Comparison of ENCODE assay signal across 7 mouse cellular contexts in genomic region chr11:116101931-116102381, GRCm38 (mm10). TPM values are rescaled to one million over a fixed set of nuclear protein-coding genes. Genes with fewer than 3 reads are reported as not detected.
A peak's percentile ranks its signal among the peaks of the same experiment; 100 is the strongest.
DNase-seq lines count a peak whose midpoint lies in the region; ATAC-seq and TF ChIP-seq lines count a peak whose summit lies in the region.

No protein-coding gene starts in this region.

- H3K4me2 ChIP-seq in kidney, embryonic 14.5 days (replicated peaks; ENCODE audit: low read depth, low read length), result peak overlapping the region; percentile 17; the same call in 1 of the 2 replicates

- H3K27ac ChIP-seq in cortical plate, adult 2 months (ENCODE audit: insufficient read depth, low read length), result peak overlapping the region; percentile 84
- peak overlapping the region; percentile 89 for H3K27ac ChIP-seq in heart, embryonic 10.5 days
- H3K27ac ChIP-seq in kidney, embryonic 14.5 days (ENCODE audit: low read depth, low read length), result peak overlapping the region; percentile 83; the same call in 1 of the 2 replicates

- ATAC-seq in kidney, embryonic 14.5 days (ENCODE audit: low FRiP score, low TSS enrichment), result no peak

- no peaks in the 10 kb centered on the region; the same call in 1 of the 2 replicates for H3K4me1 ChIP-seq in cortical plate, adult 2 months (ENCODE audit: control insufficient read depth, insufficient read depth, low read length)
- H3K4me1 ChIP-seq in heart, embryonic 10.5 days, result peaks cover 83% of the 10 kb centered on the region
- H3K4me1 ChIP-seq in kidney, embryonic 14.5 days (ENCODE audit: control insufficient read depth, insufficient read depth, low read length), result peaks cover 44% of the 10 kb centered on the region

- DNase-seq in MN1 (ENCODE audit: low spot score), result peak; percentile 44
- DNase-seq in heart, embryonic 10.5 days (ENCODE audit: low spot score), result no peak
- DNase-seq in lung, postnatal 36 days, result peak; percentile 65
- DNase-seq in T-cell, adult 2 months (ENCODE audit: low spot score), result no peak
- DNase-seq in adrenal gland, postnatal 25 days, result no peak

- no peak for TF ChIP-seq POLR2A in cortical plate, adult 2 months (IDR thresholded peaks at IDR 0.05; ENCODE audit: extremely low read depth, insufficient read depth, low read length)

- H3K36me3 ChIP-seq in heart, embryonic 10.5 days, result peaks cover 10% of the 10 kb centered on the region; the same call in 1 of the 2 replicates
- no peaks in the 10 kb centered on the region for H3K36me3 ChIP-seq in kidney, embryonic 14.5 days (ENCODE audit: control insufficient read depth, insufficient read depth, low read length)

- peaks cover 12% of the 10 kb centered on the region for H3K27me3 ChIP-seq in heart, embryonic 10.5 days (ENCODE audit: insufficient read depth, poor library complexity, severe bottlenecking)
- H3K27me3 ChIP-seq in kidney, embryonic 14.5 days (ENCODE audit: control insufficient read depth, insufficient read depth, low read length), result 0 out of 2 replicates have a peak, but pooled peaks cover 6% of the 10 kb centered on the region

- TF ChIP-seq CTCF in cortical plate, adult 2 months (IDR thresholded peaks at IDR 0.05; ENCODE audit: extremely low read depth, insufficient read depth, low read length), result no peak

- no peak overlapping the region; the same call in 1 of the 2 replicates for H3K9ac ChIP-seq in kidney, embryonic 14.5 days (ENCODE audit: low read depth, low read length)

- H3K4me3 ChIP-seq in cortical plate, adult 2 months (ENCODE audit: insufficient read depth, low read length), result no peak overlapping the region
- 0 out of 2 replicates have a peak overlapping the region, but pooled peaks have one; percentile 0 for H3K4me3 ChIP-seq in heart, embryonic 10.5 days
- no peak overlapping the region for H3K4me3 ChIP-seq in kidney, embryonic 14.5 days (ENCODE audit: low read length)

- no peaks in the 10 kb centered on the region for H3K9me3 ChIP-seq in heart, embryonic 10.5 days
- no peaks in the 10 kb centered on the region for H3K9me3 ChIP-seq in kidney, embryonic 14.5 days (ENCODE audit: control insufficient read depth, low read length)

- WGBS in heart, embryonic 10.5 days, result 38% methylated on average over 11 of the region's 11 CpGs
- WGBS in kidney, embryonic 14.5 days, result 41% methylated on average over 11 of the region's 11 CpGs

RNA-seq across cellular contexts. Expression of gene Wbp2, which starts 15.2 kb away (rescaled TPM):
- 438 and 447 TPM in 2 replicates for polyA plus RNA-seq in cortical plate, adult 2 months (2012; rRNA removed)
- 122 and 158 TPM in 2 replicates for polyA plus RNA-seq in heart, embryonic 10.5 days (2016; fragmentation: Nextera tagmentation; extraction: Ambion mirVana)
- polyA plus RNA-seq in kidney, embryonic 14.5 days (2014; fragmentation: Nextera tagmentation; extraction: Ambion mirVana), result 55.2 and 80.2 TPM in 2 replicates
- total RNA-seq in adrenal gland, postnatal 25 days (2021), result 189 and 195 TPM in 2 replicates

RNA-seq across cellular contexts. Expression of gene Unc13d, which starts 24.2 kb away (rescaled TPM):
- 0.96 and 1.3 TPM in 2 replicates for polyA plus RNA-seq in cortical plate, adult 2 months (2012; rRNA removed)
- polyA plus RNA-seq in heart, embryonic 10.5 days (2016; fragmentation: Nextera tagmentation; extraction: Ambion mirVana), result 6.1 and 7.2 TPM in 2 replicates
- polyA plus RNA-seq in kidney, embryonic 14.5 days (2014; fragmentation: Nextera tagmentation; extraction: Ambion mirVana), result 1.3 and 1.5 TPM in 2 replicates
- total RNA-seq in adrenal gland, postnatal 25 days (2021), result 0.24 and 0.79 TPM in 2 replicates

RNA-seq across cellular contexts. Expression of gene Trim47, which starts 25.1 kb away (rescaled TPM):
- 5.5 and 6.2 TPM in 2 replicates for polyA plus RNA-seq in cortical plate, adult 2 months (2012; rRNA removed)
- 25.9 and 38.7 TPM in 2 replicates for polyA plus RNA-seq in heart, embryonic 10.5 days (2016; fragmentation: Nextera tagmentation; extraction: Ambion mirVana)
- polyA plus RNA-seq in kidney, embryonic 14.5 days (2014; fragmentation: Nextera tagmentation; extraction: Ambion mirVana), result 12.2 and 12.8 TPM in 2 replicates
- total RNA-seq in adrenal gland, postnatal 25 days (2021), result 17.1 and 20.2 TPM in 2 replicates

RNA-seq across cellular contexts. Expression of gene Trim65, which starts 29.0 kb away (rescaled TPM):
- polyA plus RNA-seq in cortical plate, adult 2 months (2012; rRNA removed), result 5.3 and 5.7 TPM in 2 replicates
- polyA plus RNA-seq in heart, embryonic 10.5 days (2016; fragmentation: Nextera tagmentation; extraction: Ambion mirVana), result 3.6 and 3.8 TPM in 2 replicates
- polyA plus RNA-seq in kidney, embryonic 14.5 days (2014; fragmentation: Nextera tagmentation; extraction: Ambion mirVana), result 3.2 and 4.1 TPM in 2 replicates
- total RNA-seq in adrenal gland, postnatal 25 days (2021), result 12.2 and 12.9 TPM in 2 replicates

RNA-seq across cellular contexts. Expression of gene Mrpl38, which starts 36.7 kb away (rescaled TPM):
- 34.6 and 34.7 TPM in 2 replicates for polyA plus RNA-seq in cortical plate, adult 2 months (2012; rRNA removed)
- polyA plus RNA-seq in heart, embryonic 10.5 days (2016; fragmentation: Nextera tagmentation; extraction: Ambion mirVana), result 112 and 127 TPM in 2 replicates
- 111 and 114 TPM in 2 replicates for polyA plus RNA-seq in kidney, embryonic 14.5 days (2014; fragmentation: Nextera tagmentation; extraction: Ambion mirVana)
- total RNA-seq in adrenal gland, postnatal 25 days (2021), result 86.5 and 103 TPM in 2 replicates

Comparison
In these comparisons a context has a peak if more than half of its experiments do, and no peak if none do; other contexts are left out.
1. DNase-seq: peak in MN1 (single experiment) and lung, postnatal 36 days (single experiment); none in heart, embryonic 10.5 days (single experiment), T-cell, adult 2 months (single experiment) and adrenal gland, postnatal 25 days (single experiment).
2. Peak in every context shown above with its lines, with median percentiles within 50 percentile points of each other: H3K27ac ChIP-seq.